Mouse (Mus musculus) inflammation-experienced regulatory T-cells (primary cell): ENCODE measurements around the gene Gm16427. TPM values are rescaled to one million over a fixed set of nuclear protein-coding genes. Genes with fewer than 3 reads are reported as not detected.

Experiments used
- polyA plus RNA-seq, 2 experiments: library from polyadenylated mRNA; unstranded; fragments of 100-300 nt; shearing (Covaris generic); gene quantifications; one replicate each; pipeline ENCODE4 v1.2.1; 2017

The Gm16427 gene
- under 1 TPM in 1 of 2 experiments, not detected in 1; 0.27 TPM for polyA plus RNA-seq

DNA sequence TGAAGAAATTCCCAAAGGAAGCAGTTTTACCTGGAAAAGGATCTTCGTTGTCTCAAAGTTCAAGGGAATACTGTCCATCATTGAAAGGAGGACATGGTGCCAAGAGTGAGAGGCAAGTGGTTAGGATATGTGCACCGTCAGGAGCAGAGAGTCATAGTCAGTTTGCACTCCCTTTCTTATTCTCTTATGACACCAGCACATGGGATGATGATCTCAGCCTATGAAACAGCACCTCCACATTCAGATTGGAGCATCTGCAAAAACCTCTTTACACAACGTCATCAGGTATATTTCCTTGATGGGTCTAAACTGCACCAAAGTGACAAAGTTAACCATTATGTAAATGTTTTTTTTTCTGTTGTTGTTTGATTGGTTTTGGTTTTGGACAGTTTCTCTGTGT, at the start of gene Gm16427:
Gm16427 (minus strand) TSS at position 101 of the 400 bp plus-strand sequence.

Other genes starting within 250 kb of the Gm16427 start
- gene C87414, start 131.4 kb upstream of the Gm16427 start, polyA plus RNA-seq, result 1 to 10 TPM in 1 of 2 experiments, under 1 TPM in 1; 0.07 to 2.1 TPM